Mouse (Mus musculus) lung, embryonic 15.5 days (tissue): ENCODE data around the gene Unc13d. TPM values are rescaled to one million over a fixed set of nuclear protein-coding genes. Genes with fewer than 3 reads are reported as not detected.

Source experiments
- polyA plus RNA-seq: library from polyadenylated mRNA; unstranded; fragments of >200 nt; fragmentation: Nextera tagmentation; extraction: Ambion mirVana; gene quantifications from 2 replicates; pipeline ENCODE4 v1.2.1, GENCODE M21; 2015

Unc13d gene
- polyA plus RNA-seq, 1 experiment from 2014 or later, result 6.4 TPM

Other genes with a start within 250 kb of the Unc13d start
- gene Myo15b, start 219.6 kb downstream of the Unc13d start, polyA plus RNA-seq, result 0.25 and 0.49 TPM in 2 replicates
- gene Smim5, start 178.0 kb downstream of the Unc13d start, polyA plus RNA-seq, result 3.6 and 4.8 TPM in 2 replicates
- gene Smim6, start 165.9 kb downstream of the Unc13d start, polyA plus RNA-seq, result 24.4 and 25.5 TPM in 2 replicates
- gene Sap30bp, start 144.7 kb downstream of the Unc13d start, polyA plus RNA-seq, result 29.8 and 35.5 TPM in 2 replicates
- gene Recql5, start 144.5 kb downstream of the Unc13d start, polyA plus RNA-seq, result 20.5 and 22.3 TPM in 2 replicates
- 2.6 and 3.4 TPM in 2 replicates for gene Itgb4, start 103.3 kb downstream of the Unc13d start, polyA plus RNA-seq
- 215 and 229 TPM in 2 replicates for gene Galk1, start 65.2 kb downstream of the Unc13d start, polyA plus RNA-seq
- gene H3f3b, start 50.0 kb downstream of the Unc13d start, polyA plus RNA-seq, result 1,879 and 1,955 TPM in 2 replicates
- gene Unk, start 47.6 kb downstream of the Unc13d start, polyA plus RNA-seq, result 37.0 and 37.7 TPM in 2 replicates
- 58.0 and 67.9 TPM in 2 replicates for gene Wbp2, start 9.0 kb upstream of the Unc13d start, polyA plus RNA-seq
- gene Trim47, start 49.2 kb upstream of the Unc13d start, polyA plus RNA-seq, result 24.9 and 25.9 TPM in 2 replicates
- gene Trim65, start 53.2 kb upstream of the Unc13d start, polyA plus RNA-seq, result 3.7 and 4.3 TPM in 2 replicates
- gene Mrpl38, start 60.9 kb upstream of the Unc13d start, polyA plus RNA-seq, result 89.5 and 94.7 TPM in 2 replicates
- 29.7 and 35.9 TPM in 2 replicates for gene Fbf1, start 90.2 kb upstream of the Unc13d start, polyA plus RNA-seq
- gene Ten1, start 120.9 kb upstream of the Unc13d start, polyA plus RNA-seq, result 77.5 and 78.3 TPM in 2 replicates
- gene Acox1, start 121.1 kb upstream of the Unc13d start, polyA plus RNA-seq, result 19.6 and 21.2 TPM in 2 replicates
- gene Evpl, start 160.1 kb upstream of the Unc13d start, polyA plus RNA-seq, result 5.8 and 6.4 TPM in 2 replicates
- gene Srp68, start 196.3 kb upstream of the Unc13d start, polyA plus RNA-seq, result 89.8 and 95.4 TPM in 2 replicates
- gene Galr2, start 203.0 kb upstream of the Unc13d start, polyA plus RNA-seq, result 0.07 and 0.24 TPM in 2 replicates
- 58.4 and 63.5 TPM in 2 replicates for gene Exoc7, start 229.3 kb upstream of the Unc13d start, polyA plus RNA-seq